Mouse (Mus musculus) heart, adult 2 months (tissue): ENCODE data around the gene Timm13. TPM values are rescaled to one million over a fixed set of nuclear protein-coding genes. Genes with fewer than 3 reads are reported as not detected.

ENCODE experiments used
- DNase-seq, 2 experiments: peaks; one replicate each; pipeline ENCODE4 v3.0.0; 2021
- H3K27ac ChIP-seq: fragments of 200-600 bp; 2 replicates; pipeline ENCODE4 v1.8.1; 2022
- H3K27me3 ChIP-seq: fragments of 200-500 bp; 2 replicates; pipeline ENCODE4 v1.6.1; 2012; ENCODE audit warnings: mild to moderate bottlenecking, low read length, inconsistent platforms, mixed read lengths; ENCODE audit not compliant: control insufficient read depth, insufficient read depth
- H3K36me3 ChIP-seq: fragments of 200-500 bp; 2 replicates; pipeline ENCODE4 v1.6.1; 2012; ENCODE audit warnings: low read length, inconsistent platforms; ENCODE audit not compliant: control insufficient read depth, insufficient read depth
- H3K4me1 ChIP-seq: fragments of 200-500 bp; 2 replicates; pipeline ENCODE4 v1.6.1; 2011; ENCODE audit warnings: low read length; ENCODE audit not compliant: control insufficient read depth, insufficient read depth
- H3K4me3 ChIP-seq: fragments of 200-600 bp; 2 replicates; pipeline ENCODE4 v1.8.1; 2022
- H3K79me2 ChIP-seq: fragments of 200-500 bp; replicated peaks from 2 replicates; pipeline ENCODE4 v1.6.1; 2012; ENCODE audit warnings: mild to moderate bottlenecking, inconsistent platforms, low read length, moderate library complexity, mixed read lengths; ENCODE audit not compliant: control insufficient read depth, insufficient read depth
- H3K9ac ChIP-seq: fragments of 200-500 bp; 2 replicates; pipeline ENCODE4 v1.6.1; 2012; ENCODE audit warnings: low read depth, mild to moderate bottlenecking, control low read depth, inconsistent platforms, low read length, mixed read lengths
- CTCF ChIP-seq: fragments of 200-600 bp; IDR thresholded peaks from 2 replicates; pipeline ENCODE4 v1.8.1; 2022; ENCODE audit warnings: antibody characterized with exemption, mild to moderate bottlenecking, moderate library complexity
- EP300 ChIP-seq: fragments of 200-500 bp; IDR thresholded peaks from 2 replicates; pipeline ENCODE4 v1.6.1; 2011; ENCODE audit warnings: low read depth, low read length, control low read depth; ENCODE audit not compliant: insufficient read depth
- POLR2A ChIP-seq: fragments of 200-500 bp; IDR thresholded peaks from 2 replicates; pipeline ENCODE4 v1.6.1; 2011; ENCODE audit warnings: mild to moderate bottlenecking, low read depth, low read length, control low read depth; ENCODE audit not compliant: insufficient read depth
- WGBS: fragments of 180-500 bp; shearing (Covaris S2); methylation state at CpG from one replicate; pipeline ENCODE4 v1.1.7; 2018; 5-methylcytosine and 5-hydroxymethylcytosine counted together
- intact Hi-C: fragments of 180-260 bp; cut with DNase I; formaldehyde crosslinking; loops from one replicate; pipeline ENCODE4 v1.15.1; 2025
- polyA plus RNA-seq: library from polyadenylated mRNA; depleted of rRNA; stranded (reverse); fragments of >200 nt; gene quantifications from 2 replicates; pipeline ENCODE4 v1.2.3, GENCODE M21; 2012
- total RNA-seq, 2 experiments: library from RNA; stranded (reverse); gene quantifications; 2 replicates each; pipeline ENCODE4 v1.2.3; 2021

The Timm13 gene
- total and polyA plus RNA-seq, 3 experiments, result 126 to 188 (median 133) TPM

DNA sequence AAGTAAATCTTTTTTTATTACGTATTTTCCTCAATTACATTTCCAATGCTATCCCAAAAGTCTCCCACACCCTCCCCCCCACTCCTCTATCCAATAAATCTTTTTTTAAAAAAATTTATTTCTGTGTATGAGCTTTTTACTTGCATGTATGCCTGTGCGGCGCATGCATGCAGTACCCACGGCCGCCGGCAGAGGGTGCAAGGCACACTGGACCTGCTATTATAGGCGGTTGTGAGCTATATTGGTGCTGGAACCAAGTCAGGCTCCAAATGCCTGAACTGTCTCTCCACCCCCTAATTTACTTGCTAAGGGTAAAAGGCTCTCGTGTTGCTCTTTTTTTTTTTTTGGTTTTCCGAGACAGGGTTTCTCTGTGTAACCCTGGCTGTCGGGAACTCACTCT lies 19.5 kb downstream of the Timm13 start:
- no peak overlapping the region for H3K4me3 ChIP-seq
- H3K9ac ChIP-seq, result no peak overlapping the region
- H3K79me2 ChIP-seq, result no peaks in the 10 kb centered on the region
- no peaks in the 10 kb centered on the region for H3K4me1 ChIP-seq
- no peaks in the 10 kb centered on the region for H3K27me3 ChIP-seq
- intact Hi-C loops, result loop anchor here (1.0 kb wide), 1 partner anchor 114 kb away; no protein-coding TSS in a partner anchor
- TF ChIP-seq CTCF, result peak; percentile 77
- TF ChIP-seq POLR2A, result no peak
- WGBS, result 23% methylated on average over 10 of the region's 10 CpGs
- peak; percentile 59 to 83 for DNase-seq
- H3K27ac ChIP-seq, result no peak overlapping the region
- no peaks in the 10 kb centered on the region for H3K36me3 ChIP-seq

DNA sequence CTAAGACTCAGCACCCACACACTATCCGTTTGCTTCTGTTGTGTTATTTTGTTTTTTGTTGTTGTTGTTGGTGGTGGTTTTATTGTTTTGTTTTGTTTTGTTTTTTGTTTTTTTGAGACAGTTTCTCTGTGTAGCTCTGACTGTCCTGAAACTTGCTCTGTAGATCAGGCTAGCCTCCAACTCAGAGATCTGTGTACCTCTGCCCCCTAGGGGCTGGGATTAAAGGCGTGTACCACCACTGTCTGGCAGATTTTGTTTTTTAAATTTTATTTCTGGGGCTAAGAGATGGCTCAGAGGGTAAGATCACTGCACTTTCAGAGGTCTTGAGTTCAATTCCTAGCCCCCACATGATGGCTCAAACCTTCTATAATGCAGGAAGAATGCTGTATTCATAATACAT lies 19.9 kb downstream of the Timm13 start:
- TF ChIP-seq POLR2A, result no peak
- no peak for TF ChIP-seq CTCF
- no peaks in the 10 kb centered on the region for H3K27me3 ChIP-seq
- WGBS, result 61% methylated on average over 2 of the region's 2 CpGs
- H3K4me3 ChIP-seq, result no peak overlapping the region
- no peaks in the 10 kb centered on the region for H3K79me2 ChIP-seq
- H3K9ac ChIP-seq, result no peak overlapping the region
- H3K36me3 ChIP-seq, result no peaks in the 10 kb centered on the region
- no peaks in the 10 kb centered on the region for H3K4me1 ChIP-seq
- no peak for DNase-seq
- intact Hi-C loops, result loop anchor here (1.0 kb wide), 2 partner anchors 114 to 133 kb away; no protein-coding TSS in a partner anchor
- no peak overlapping the region for H3K27ac ChIP-seq

DNA sequence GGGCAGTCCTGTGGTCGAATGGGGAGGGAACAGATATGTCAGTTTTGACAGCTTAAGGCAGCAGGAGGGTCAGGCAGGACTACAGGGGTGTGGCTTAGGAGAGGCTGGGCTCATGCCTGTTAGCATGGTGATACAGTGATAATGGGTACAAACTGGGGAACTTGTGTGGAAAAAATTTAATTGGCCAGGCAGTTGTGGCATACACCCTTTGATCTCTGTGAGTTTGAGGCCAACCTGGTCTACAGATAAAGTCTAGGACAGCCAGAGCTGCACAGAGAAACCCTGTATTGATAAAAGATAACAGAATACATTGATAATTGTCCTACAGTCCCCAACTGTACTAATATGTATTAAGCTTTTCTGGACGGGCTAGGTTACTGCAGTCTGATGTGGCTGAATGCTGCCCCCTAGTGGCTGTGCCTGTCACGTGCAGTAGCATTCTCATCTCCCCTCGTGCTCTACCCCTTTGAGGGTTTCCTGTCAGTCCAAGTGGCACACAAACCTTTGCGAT lies 20.6 kb downstream of the Timm13 start:
- Histone ChIP-seq H3K79me2 (no peaks in the 10 kb centered on the region), H3K4me1 (no peaks in the 10 kb centered on the region), H3K4me3 (no peak overlapping the region), H3K27me3 (no peaks in the 10 kb centered on the region), H3K9ac (no peak overlapping the region), H3K27ac (no peak overlapping the region), H3K36me3 (no peaks in the 10 kb centered on the region)
- DNase-seq, result peak; percentile 54 to 73
- no peak for TF ChIP-seq POLR2A
- TF ChIP-seq EP300, result peak; percentile 89
- peak; percentile 96 for TF ChIP-seq CTCF
- WGBS, result 7% methylated on average over 5 of the region's 5 CpGs
- intact Hi-C loops, result loop anchor here (1.0 kb wide), 1 partner anchor 132 kb away; no protein-coding TSS in a partner anchor

GRCm38 (mm10) chr10:80876594-80876993 lies 24.2 kb downstream of the Timm13 start:
- H3K4me1 ChIP-seq, result no peaks in the 10 kb centered on the region
- no peaks in the 10 kb centered on the region for H3K79me2 ChIP-seq
- no peak overlapping the region for H3K4me3 ChIP-seq
- H3K9ac ChIP-seq, result no peak overlapping the region
- H3K36me3 ChIP-seq, result no peaks in the 10 kb centered on the region
- no peak for TF ChIP-seq CTCF
- no peak for TF ChIP-seq POLR2A
- no peak for DNase-seq
- H3K27me3 ChIP-seq, result no peaks in the 10 kb centered on the region
- no peak overlapping the region for H3K27ac ChIP-seq
- 16% methylated on average over 3 of the region's 3 CpGs for WGBS
- intact Hi-C loops, result loop anchor here (1.0 kb wide), 1 partner anchor 54 kb away; no protein-coding TSS in a partner anchor

- WGBS, result 26% methylated on average over 5 of the region's 5 CpGs
- Histone ChIP-seq H3K36me3 (no peaks in the 10 kb centered on the region), H3K4me1 (no peaks in the 10 kb centered on the region), H3K4me3 (no peak overlapping the region), H3K27ac (no peak overlapping the region), H3K27me3 (no peaks in the 10 kb centered on the region), H3K79me2 (no peaks in the 10 kb centered on the region), H3K9ac (no peak overlapping the region)
- TF ChIP-seq EP300 (0 out of 2 replicates have a peak, but pooled peaks have one; percentile 62), POLR2A (no peak), CTCF (peak; percentile 92)
- intact Hi-C loops, result loop anchor here (1.0 kb wide), 1 partner anchor 54 kb away; no protein-coding TSS in a partner anchor
- DNase-seq, result peak; percentile 46 to 63
Observed at GRCm38 (mm10) chr10:80876028-80876427, 24.7 kb downstream of the Timm13 start.

DNA sequence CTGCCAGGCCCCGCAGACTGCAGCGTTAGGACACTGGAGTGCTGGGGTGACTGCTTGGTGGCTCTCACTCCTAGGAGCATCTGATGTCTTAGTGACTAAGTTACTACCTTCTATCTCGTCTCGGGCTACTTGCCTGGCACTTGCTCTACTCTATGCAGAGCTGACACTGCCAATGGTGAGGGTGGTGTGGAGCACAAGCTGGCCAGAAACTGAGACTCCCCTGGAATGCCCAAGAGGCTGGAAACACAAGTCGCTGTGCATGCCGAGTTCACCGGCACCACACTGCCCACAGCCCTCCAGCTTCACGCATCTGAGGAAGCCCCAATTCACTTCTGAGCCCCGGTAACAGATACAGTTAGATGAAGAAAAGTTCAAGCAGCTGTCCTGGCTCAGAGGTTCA lies 26.7 kb downstream of the Timm13 start:
- H3K4me3 ChIP-seq, result no peak overlapping the region
- TF ChIP-seq CTCF (no peak), POLR2A (no peak), EP300 (no peak)
- WGBS, result 79% methylated on average over 9 of the region's 9 CpGs
- no peaks in the 10 kb centered on the region for H3K79me2 ChIP-seq
- H3K36me3 ChIP-seq, result no peaks in the 10 kb centered on the region
- no peaks in the 10 kb centered on the region for H3K27me3 ChIP-seq
- no peak overlapping the region for H3K27ac ChIP-seq
- no peaks in the 10 kb centered on the region for H3K4me1 ChIP-seq
- intact Hi-C loops, result no loop called here
- H3K9ac ChIP-seq, result no peak overlapping the region
- DNase-seq, result no peak
